Comparison of ENCODE assay signal across 14 mouse cellular contexts in genomic region chr2:31880868-31881267, GRCm38 (mm10). TPM values are rescaled to one million over a fixed set of nuclear protein-coding genes. Genes with fewer than 3 reads are reported as not detected.
DNase-seq lines count a peak whose midpoint lies in the region; ATAC-seq and TF ChIP-seq lines count a peak whose summit lies in the region.
"Had no signal": no experiment of that assay in that cellular context is flagged by ENCODE, and none has a peak within 500 bp of the region (broad histone marks: within the 10 kb centered on the region; RNA-seq: fewer than 3 reads in every experiment).

No protein-coding gene starts in this region.

- H3K4me3 ChIP-seq in kidney, adult 2 months (ENCODE audit: insufficient read depth, low read depth, low read length): no peak overlapping the region
- H3K4me3 ChIP-seq in midbrain, embryonic 10.5 days: no peak overlapping the region
- H3K4me3 ChIP-seq: forebrain, embryonic 10.5 days; layer of hippocampus, adult 2 months; liver, embryonic 15.5 days had no signal

- no peaks in the 10 kb centered on the region for H3K9me3 ChIP-seq in midbrain, embryonic 10.5 days (replicated peaks)
- H3K9me3 ChIP-seq: forebrain, embryonic 10.5 days; liver, embryonic 15.5 days had no signal

- WGBS in kidney, adult 2 months: 28% methylated on average over 14 of the region's 14 CpGs
- WGBS in midbrain, embryonic 10.5 days: 8% methylated on average over 14 of the region's 14 CpGs

- no peak overlapping the region for H3K27ac ChIP-seq in kidney, adult 2 months (ENCODE audit: insufficient read depth, low read depth, low read length)
- H3K27ac ChIP-seq in midbrain, embryonic 10.5 days (replicated peaks): no peak overlapping the region
- H3K27ac ChIP-seq: forebrain, embryonic 10.5 days; layer of hippocampus, adult 2 months; liver, embryonic 15.5 days had no signal

- H3K4me1 ChIP-seq in kidney, adult 2 months (ENCODE audit: control insufficient read depth, insufficient read depth, low read length): no peaks in the 10 kb centered on the region
- peaks cover 22% of the 10 kb centered on the region for H3K4me1 ChIP-seq in midbrain, embryonic 10.5 days
- H3K4me1 ChIP-seq: liver, embryonic 15.5 days had no signal

- TF ChIP-seq POLR2A in kidney, adult 2 months (IDR thresholded peaks at IDR 0.05; ENCODE audit: low read depth, low read length): no peak

- H3K27me3 ChIP-seq in kidney, adult 2 months (replicated peaks; ENCODE audit: control insufficient read depth, insufficient read depth, low read length): no peaks in the 10 kb centered on the region
- no peaks in the 10 kb centered on the region for H3K27me3 ChIP-seq in splenic B cell, adult 2 months (ENCODE audit: control insufficient read depth, insufficient read depth, low read length, poor library complexity, severe bottlenecking)
- H3K27me3 ChIP-seq in midbrain, embryonic 10.5 days (ENCODE audit: low read depth, poor library complexity, severe bottlenecking): peaks cover 91% of the 10 kb centered on the region

- no peaks in the 10 kb centered on the region for H3K36me3 ChIP-seq in kidney, adult 2 months (ENCODE audit: control insufficient read depth, insufficient read depth, low read length)
- no peaks in the 10 kb centered on the region for H3K36me3 ChIP-seq in splenic B cell, adult 2 months (ENCODE audit: control insufficient read depth, insufficient read depth, low read length, poor library complexity, severe bottlenecking)
- H3K36me3 ChIP-seq in midbrain, embryonic 10.5 days: no peaks in the 10 kb centered on the region
- H3K36me3 ChIP-seq: forebrain, embryonic 10.5 days; liver, embryonic 15.5 days had no signal

- peak; percentile 56; the same call in 1 of the 2 replicates for ATAC-seq in granulocyte monocyte progenitor cell, adult 5-6 weeks (replicated peaks; ENCODE audit: poor library complexity, severe bottlenecking)
- ATAC-seq in megakaryocyte-erythroid progenitor cell, adult 5-6 weeks (replicated peaks; ENCODE audit: low FRiP score, low TSS enrichment, poor library complexity, severe bottlenecking): no peak

- TF ChIP-seq CTCF in kidney, adult 2 months (conservative IDR thresholded peaks at IDR 0.05; ENCODE audit: insufficient read depth, insufficient read length, low read depth, low read length): no peak

- DNase-seq in adrenal gland, postnatal 10 days: peak; percentile 50
- DNase-seq in adrenal gland, adult 18-20 months (ENCODE audit: low spot score in 2 of 2): no peak
- DNase-seq in kidney, postnatal 4 days: peak; percentile 39 to 58
- no peak for DNase-seq in kidney, adult 2 months
- DNase-seq in splenic B cell, adult 2 months (ENCODE audit: low read depth, low spot score): peak; percentile 88
- no peak for DNase-seq in midbrain, embryonic 10.5 days (ENCODE audit: low spot score)
- DNase-seq: cerebellum, postnatal 36 days; right cerebral cortex, postnatal 14 days had no signal

RNA-seq across cellular contexts. Expression of gene Lamc3, which starts 6.2 kb away (rescaled TPM):
- total RNA-seq in adrenal gland, postnatal 10 days (2021): 10 to 100 TPM; 11.3 to 11.4 TPM
- 10 to 100 TPM; 14.3 to 15.4 TPM for total RNA-seq in adrenal gland, adult 18-20 months (2021)
- 20.7 and 24.8 TPM in 2 replicates for polyA plus RNA-seq in kidney, adult 2 months (2012; rRNA removed)
- total RNA-seq in granulocyte monocyte progenitor cell, adult 5-6 weeks (2014; fragmentation: Nextera tagmentation): not detected in 2 replicates
- not detected in 2 replicates for total RNA-seq in granulocyte monocyte progenitor cell, adult 5-6 weeks (2017)
- polyA plus RNA-seq in midbrain, embryonic 10.5 days (2016; fragmentation: Nextera tagmentation; extraction: Ambion mirVana): 12.3 and 15.7 TPM in 2 replicates
- not detected in 2 replicates for total RNA-seq in megakaryocyte-erythroid progenitor cell, adult 5-6 weeks (2014; fragmentation: Nextera tagmentation)
- not detected in 2 replicates for total RNA-seq in megakaryocyte-erythroid progenitor cell, adult 5-6 weeks (2017)
- polyA plus RNA-seq: liver, embryonic 15.5 days had no signal

RNA-seq across cellular contexts. Expression of gene Fibcd1, which starts 35.1 kb away (rescaled TPM):
- total RNA-seq in adrenal gland, postnatal 10 days (2021): under 1 TPM; 0.27 to 0.39 TPM
- total RNA-seq in adrenal gland, adult 18-20 months (2021): under 1 TPM in 1 of 2 experiments, not detected in 1; 0.06 TPM
- 0.03 and 0.05 TPM in 2 replicates for polyA plus RNA-seq in kidney, adult 2 months (2012; rRNA removed)
- total RNA-seq in granulocyte monocyte progenitor cell, adult 5-6 weeks (2014; fragmentation: Nextera tagmentation): not detected in 2 replicates
- not detected in 2 replicates for total RNA-seq in granulocyte monocyte progenitor cell, adult 5-6 weeks (2017)
- 1.2 and 1.5 TPM in 2 replicates for polyA plus RNA-seq in midbrain, embryonic 10.5 days (2016; fragmentation: Nextera tagmentation; extraction: Ambion mirVana)
- total RNA-seq in megakaryocyte-erythroid progenitor cell, adult 5-6 weeks (2014; fragmentation: Nextera tagmentation): not detected in 2 replicates
- total RNA-seq in megakaryocyte-erythroid progenitor cell, adult 5-6 weeks (2017): not detected in 2 replicates
- polyA plus RNA-seq: heart, postnatal 0 days; liver, embryonic 15.5 days had no signal

Comparison
In these comparisons a context has a peak if more than half of its experiments do, and no peak if none do; other contexts are left out.
1. DNase-seq: peak in adrenal gland, postnatal 10 days (single experiment), kidney, postnatal 4 days (2 of 2) and splenic B cell, adult 2 months (single experiment); none in adrenal gland, adult 18-20 months (0 of 2), kidney, adult 2 months (single experiment) and midbrain, embryonic 10.5 days (single experiment).
2. RNA of gene Lamc3, which starts 6.2 kb away (total RNA-seq): 14.3 to 15.4 TPM in adrenal gland, adult 18-20 months and 11.3 to 11.4 TPM in adrenal gland, postnatal 10 days; not detected in granulocyte monocyte progenitor cell, adult 5-6 weeks and not detected in megakaryocyte-erythroid progenitor cell, adult 5-6 weeks; every median in the first group is over 10 times any median in the second.